Mouse (Mus musculus) bone marrow, adult 2 months (tissue): ENCODE measurements around the gene Pold1.

Source experiments
- CTCF ChIP-seq: fragments of 200-500 bp; IDR thresholded peaks from 2 replicates; pipeline ENCODE4 v1.5.1; 2011; ENCODE audit warnings: low read length, control low read depth; ENCODE audit not compliant: control insufficient read depth, insufficient read depth
- POLR2A ChIP-seq: fragments of 200-500 bp; IDR thresholded peaks from 2 replicates; pipeline ENCODE4 v1.6.1; 2011; ENCODE audit warnings: low read depth, mild to moderate bottlenecking, control low read depth, low read length, borderline replicate concordance; ENCODE audit not compliant: control insufficient read depth

DNA sequence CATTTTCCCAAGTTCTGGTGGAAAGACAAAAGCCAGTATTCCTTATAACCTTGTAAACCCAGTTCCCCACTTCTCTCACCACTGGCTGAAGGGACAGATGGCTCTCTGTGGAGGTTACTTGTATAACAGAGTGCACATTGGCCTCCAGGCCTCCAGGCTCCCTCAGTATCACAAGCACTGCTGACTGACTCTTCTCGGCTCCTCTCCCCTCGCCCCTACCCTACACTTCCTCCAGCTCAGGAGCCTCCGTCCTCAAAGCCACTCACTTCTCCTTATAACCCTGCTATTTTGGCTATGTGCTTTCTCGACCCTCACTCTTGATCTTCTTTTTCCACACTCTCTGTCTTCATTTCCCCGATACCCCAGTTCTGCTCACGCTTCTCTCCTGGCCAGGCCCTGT lies 16.8 kb upstream of the Pold1 start:
- TF ChIP-seq CTCF (no peak), POLR2A (no peak)
